Mouse (Mus musculus) ES-E14 (cell line): ENCODE measurements around the gene Gpc6.

Experiments used
- CHD2 ChIP-seq: IDR thresholded peaks from 2 replicates; pipeline ENCODE4 v1.6.1; 2014; ENCODE audit warnings: mild to moderate bottlenecking, low read depth, low read length, inconsistent platforms
- HCFC1 ChIP-seq: IDR thresholded peaks from 2 replicates; pipeline ENCODE4 v1.6.1; 2012; ENCODE audit warnings: low read length, inconsistent platforms, borderline replicate concordance; ENCODE audit not compliant: insufficient read depth
- ZC3H11A ChIP-seq: IDR thresholded peaks from 2 replicates; pipeline ENCODE4 v1.6.1; 2012; ENCODE audit warnings: low read depth, mild to moderate bottlenecking, inconsistent platforms, low read length, borderline replicate concordance

- TF ChIP-seq CHD2 (no peak), ZC3H11A (no peak), HCFC1 (no peak)
Observed at GRCm38 (mm10) chr14:116916874-116917273, 8.2 kb upstream of the Gpc6 start.
